Mouse (Mus musculus) G1E (cell line): ENCODE data around the gene Slc7a1. TPM values are rescaled to one million over a fixed set of nuclear protein-coding genes. Genes with fewer than 3 reads are reported as not detected.

Experiments used
- ATAC-seq: 2 replicates; pipeline ENCODE4 v1.8.0; 2016; ENCODE audit warnings: mild to moderate bottlenecking; ENCODE audit not compliant: insufficient number of reproducible peaks, poor library complexity, low FRiP score, severe bottlenecking; ENCODE audit errors: extremely low read depth
- DNase-seq: peaks from one replicate; pipeline ENCODE4 v3.0.0; 2012; ENCODE audit warnings: low spot score
- H3K27me3 ChIP-seq: 2 replicates; pipeline ENCODE4 v1.6.1; 2012; ENCODE audit warnings: mild to moderate bottlenecking, low read length, inconsistent platforms; ENCODE audit not compliant: insufficient read depth
- H3K36me3 ChIP-seq: replicated peaks from 2 replicates; pipeline ENCODE3; 2012; ENCODE audit warnings: mild to moderate bottlenecking, inconsistent platforms
- H3K4me1 ChIP-seq: 2 replicates; pipeline ENCODE4 v1.6.1; 2012; ENCODE audit warnings: low read depth, low read length, inconsistent platforms, mixed read lengths; ENCODE audit not compliant: insufficient read depth
- H3K4me3 ChIP-seq: 2 replicates; pipeline ENCODE4 v1.5.1; 2012; ENCODE audit warnings: low read depth, mild to moderate bottlenecking, inconsistent platforms, low read length, moderate library complexity, mixed read lengths
- H3K9me3 ChIP-seq: replicated peaks from 2 replicates; pipeline ENCODE4 v1.6.1; 2012; ENCODE audit warnings: inconsistent platforms
- CTCF ChIP-seq: IDR thresholded peaks from 2 replicates; pipeline ENCODE4 v1.5.1; 2012; ENCODE audit warnings: low read depth, low read length, inconsistent platforms, mixed read lengths
- GATA1 ChIP-seq: IDR thresholded peaks from 2 replicates; pipeline ENCODE4 v1.6.1; 2012; ENCODE audit warnings: borderline replicate concordance, low read length, inconsistent platforms, mixed read lengths
- GATA2 ChIP-seq: IDR thresholded peaks from 2 replicates; pipeline ENCODE4 v1.6.1; 2012; ENCODE audit warnings: low read depth, low read length, inconsistent platforms, borderline replicate concordance
- POLR2AphosphoS5 ChIP-seq: IDR thresholded peaks from 2 replicates; pipeline ENCODE4 v1.6.1; 2012; ENCODE audit warnings: low read depth, low read length, inconsistent platforms; ENCODE audit not compliant: insufficient replicate concordance
- TAL1 ChIP-seq: conservative IDR thresholded peaks from 2 replicates; pipeline ENCODE4 v1.6.1; 2012; ENCODE audit warnings: low read depth, low read length, inconsistent platforms, mixed read lengths
- polyA plus RNA-seq: library from polyadenylated mRNA; stranded (reverse); fragments of >175 nt; gene quantifications from 2 replicates; pipeline ENCODE4 v1.2.3, GENCODE M21; 2012
- total RNA-seq, 2 experiments: library from RNA; stranded (forward) in 1 of 2; stranded (reverse) in 1 of 2; fragments of 200-1000 nt in 1 of 2; fragments of >200 nt in 1 of 2; fragmentation: Nextera tagmentation in 1 of 2; gene quantifications; 2 replicates each; pipeline ENCODE4 v1.2.3; 2014 to 2017

The Slc7a1 gene
- total and polyA plus RNA-seq, 3 experiments: 20.2 to 86.4 (median 44.5) TPM

GRCm38 (mm10) chr5:148354536-148354935 is 45.2 kb downstream of the Slc7a1 start:
- Histone ChIP-seq H3K36me3 (peaks cover 99% of the 10 kb centered on the region), H3K4me3 (no peak overlapping the region), H3K9me3 (peaks cover 4% of the 10 kb centered on the region), H3K4me1 (peaks cover 5% of the 10 kb centered on the region; the same call in 1 of the 2 replicates), H3K27me3 (no peaks in the 10 kb centered on the region)
- TF ChIP-seq GATA2 (no peak), CTCF (no peak), POLR2AphosphoS5 (no peak), TAL1 (no peak), GATA1 (no peak)
- DNase-seq: no peak
- ATAC-seq: no peak

DNA sequence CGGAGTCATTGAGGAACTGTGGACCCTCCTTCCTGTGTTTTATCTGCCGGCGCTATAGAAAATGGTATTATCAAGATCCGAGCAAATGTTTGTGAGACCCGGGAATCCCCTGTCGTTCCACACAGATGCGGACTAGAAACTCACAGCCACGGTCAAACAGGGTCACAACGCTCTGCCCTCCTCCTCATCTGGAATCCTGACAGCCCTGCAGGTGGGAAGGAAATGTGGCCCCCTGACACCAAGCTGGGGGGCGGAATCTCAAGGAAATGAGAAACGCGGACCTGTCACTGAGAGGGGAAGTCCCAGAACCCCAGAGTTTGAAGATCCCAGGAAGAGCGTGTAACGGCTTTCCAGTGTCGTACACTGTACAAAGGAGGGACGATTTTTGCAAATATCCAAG is 46.3 kb downstream of the Slc7a1 start:
- ATAC-seq (no peak), DNase-seq (no peak)
- Histone ChIP-seq H3K4me1 (peaks cover 5% of the 10 kb centered on the region; the same call in 1 of the 2 replicates), H3K9me3 (peaks cover 4% of the 10 kb centered on the region), H3K27me3 (no peaks in the 10 kb centered on the region), H3K4me3 (no peak overlapping the region), H3K36me3 (peaks cover 99% of the 10 kb centered on the region)
- TF ChIP-seq TAL1: no peak
- no peak for TF ChIP-seq GATA1
- no peak for TF ChIP-seq GATA2

DNA sequence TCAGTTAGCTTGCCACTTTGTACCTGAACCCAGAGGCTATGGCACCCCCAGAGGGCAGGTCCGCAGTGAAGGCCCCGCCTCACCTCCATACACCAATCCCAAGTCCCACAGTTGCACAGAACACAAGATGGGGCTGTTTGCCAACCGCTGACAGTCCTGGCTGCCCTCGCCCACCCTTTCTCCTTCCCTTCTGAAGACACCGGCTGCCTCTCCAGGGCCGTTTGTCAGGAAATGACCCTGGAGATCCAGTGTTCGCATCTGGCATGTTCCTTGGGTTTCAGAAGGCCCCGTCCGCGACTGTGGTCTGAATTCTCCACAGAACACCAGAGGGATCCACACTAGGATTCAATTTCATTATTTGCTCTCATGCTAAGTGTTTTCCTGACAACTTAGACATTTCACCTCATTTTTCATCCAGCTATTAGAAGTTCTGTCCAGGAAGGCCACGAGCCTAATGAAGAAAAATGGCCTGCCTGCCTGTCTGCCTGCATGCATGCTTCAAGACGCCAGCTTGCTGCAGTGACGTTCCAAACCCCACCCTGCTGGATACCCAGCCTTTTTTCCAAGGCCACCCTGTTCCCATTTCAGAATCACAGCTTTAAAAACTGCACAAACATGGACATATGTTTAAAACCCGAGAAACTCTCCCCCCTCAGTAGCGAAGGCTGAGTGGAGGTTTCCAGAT is 50.2 kb downstream of the Slc7a1 start:
- Histone ChIP-seq H3K36me3 (peaks cover 100% of the 10 kb centered on the region), H3K9me3 (peaks cover 4% of the 10 kb centered on the region), H3K4me3 (no peak overlapping the region), H3K27me3 (no peaks in the 10 kb centered on the region), H3K4me1 (peaks cover 2% of the 10 kb centered on the region; the same call in 1 of the 2 replicates)
- TF ChIP-seq CTCF: no peak
- TF ChIP-seq GATA2: no peak
- TF ChIP-seq POLR2AphosphoS5: no peak
- TF ChIP-seq GATA1: no peak
- TF ChIP-seq TAL1: no peak
- no peak for ATAC-seq
- DNase-seq: no peak

DNA sequence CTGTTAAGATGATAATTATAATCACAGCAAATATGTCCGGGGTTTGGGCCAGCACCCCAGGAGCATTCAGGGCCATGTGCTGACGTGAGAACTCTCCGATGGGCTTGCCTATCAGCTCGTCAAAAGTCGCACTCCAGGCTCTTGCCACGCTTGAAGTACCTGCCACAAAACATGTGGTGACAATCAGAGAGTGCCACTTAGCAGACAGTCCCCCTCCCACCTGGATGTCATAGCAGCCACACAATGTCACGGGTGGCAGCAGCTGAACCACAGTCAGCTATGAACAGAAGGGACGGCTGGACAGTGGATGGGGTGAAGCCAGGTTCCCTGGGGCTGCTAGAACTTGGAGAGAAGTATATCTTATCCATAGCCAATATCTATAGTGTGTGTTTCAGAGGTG is 51.6 kb downstream of the Slc7a1 start:
- Histone ChIP-seq H3K36me3 (peaks cover 97% of the 10 kb centered on the region), H3K4me1 (peaks cover 2% of the 10 kb centered on the region; the same call in 1 of the 2 replicates), H3K27me3 (no peaks in the 10 kb centered on the region), H3K9me3 (peaks cover 4% of the 10 kb centered on the region), H3K4me3 (no peak overlapping the region)
- ATAC-seq (no peak), DNase-seq (no peak)
- TF ChIP-seq CTCF: no peak
- no peak for TF ChIP-seq TAL1
- TF ChIP-seq GATA2: no peak
- TF ChIP-seq POLR2AphosphoS5: no peak
- TF ChIP-seq GATA1: no peak

- Histone ChIP-seq H3K4me1 (peaks cover 2% of the 10 kb centered on the region; the same call in 1 of the 2 replicates), H3K9me3 (no peaks in the 10 kb centered on the region), H3K27me3 (no peaks in the 10 kb centered on the region), H3K4me3 (no peak overlapping the region), H3K36me3 (peaks cover 97% of the 10 kb centered on the region)
- TF ChIP-seq GATA1 (no peak), CTCF (peak; percentile 53; the same call in 1 of the 2 replicates)
- ATAC-seq (peak; percentile 68; the same call in 1 of the 2 replicates), DNase-seq (peak; percentile 52)
Measured at GRCm38 (mm10) chr5:148346543-148346942, 53.2 kb downstream of the Slc7a1 start.

GRCm38 (mm10) chr5:148344374-148344773 is 55.3 kb downstream of the Slc7a1 start:
- H3K27me3 ChIP-seq: no peaks in the 10 kb centered on the region
- TF ChIP-seq TAL1 (no peak), POLR2AphosphoS5 (no peak), GATA2 (no peak), CTCF (no peak), GATA1 (no peak)
- DNase-seq (no peak), ATAC-seq (no peak)
- no peaks in the 10 kb centered on the region for H3K9me3 ChIP-seq
- H3K36me3 ChIP-seq: peaks cover 96% of the 10 kb centered on the region
- no peak overlapping the region for H3K4me3 ChIP-seq
- H3K4me1 ChIP-seq: peaks cover 2% of the 10 kb centered on the region; the same call in 1 of the 2 replicates
